Mouse (Mus musculus) forebrain, embryonic 13.5 days (tissue): Measurements from ENCODE around the gene Jmjd6. TPM values are rescaled to one million over a fixed set of nuclear protein-coding genes. Genes with fewer than 3 reads are reported as not detected.

Experiments used
- ATAC-seq: fragments of 200-750 bp; cut with Nextera tagmentation; 2 replicates; pipeline ENCODE4 v1.8.0; 2017
- H3K27ac ChIP-seq: fragments of 300-500 bp; sonication (generic); 2 replicates; pipeline ENCODE4 v1.5.1; 2015; ENCODE audit warnings: inconsistent platforms, mild to moderate bottlenecking, moderate library complexity
- H3K27me3 ChIP-seq: fragments of 300-500 bp; sonication (generic); 2 replicates; pipeline ENCODE4 v1.6.1; 2015; ENCODE audit warnings: mild to moderate bottlenecking, inconsistent platforms
- H3K36me3 ChIP-seq: fragments of 300-500 bp; sonication (generic); 2 replicates; pipeline ENCODE4 v1.6.1; 2015; ENCODE audit warnings: mild to moderate bottlenecking, inconsistent platforms; ENCODE audit not compliant: poor library complexity, severe bottlenecking
- H3K4me1 ChIP-seq: fragments of 300-500 bp; sonication (generic); 2 replicates; pipeline ENCODE4 v1.6.1; 2015; ENCODE audit warnings: inconsistent platforms
- H3K4me2 ChIP-seq: fragments of 300-500 bp; sonication (generic); 2 replicates; pipeline ENCODE4 v1.6.1; 2015; ENCODE audit warnings: inconsistent platforms, mild to moderate bottlenecking, moderate library complexity
- H3K4me3 ChIP-seq: fragments of 300-500 bp; sonication (generic); 2 replicates; pipeline ENCODE4 v1.5.1; 2015; ENCODE audit warnings: mild to moderate bottlenecking, inconsistent platforms
- H3K9ac ChIP-seq: fragments of 300-500 bp; sonication (generic); 2 replicates; pipeline ENCODE4 v1.6.1; 2015; ENCODE audit warnings: mild to moderate bottlenecking, inconsistent platforms
- H3K9me3 ChIP-seq: fragments of 300-500 bp; sonication (generic); replicated peaks from 2 replicates; pipeline ENCODE4 v1.6.1; 2016; ENCODE audit warnings: inconsistent platforms
- WGBS: fragments of 180-500 bp; shearing (Covaris S2); methylation state at CpG from one replicate; pipeline ENCODE4 v1.1.7; 2015; 5-methylcytosine and 5-hydroxymethylcytosine counted together
- polyA plus RNA-seq: library from polyadenylated mRNA; unstranded; fragments of >200 nt; fragmentation: Nextera tagmentation; extraction: Ambion mirVana; gene quantifications from 2 replicates; pipeline ENCODE4 v1.2.1, GENCODE M21; 2015

Jmjd6 gene
- 77.7 and 78.0 TPM in 2 replicates for polyA plus RNA-seq

DNA sequence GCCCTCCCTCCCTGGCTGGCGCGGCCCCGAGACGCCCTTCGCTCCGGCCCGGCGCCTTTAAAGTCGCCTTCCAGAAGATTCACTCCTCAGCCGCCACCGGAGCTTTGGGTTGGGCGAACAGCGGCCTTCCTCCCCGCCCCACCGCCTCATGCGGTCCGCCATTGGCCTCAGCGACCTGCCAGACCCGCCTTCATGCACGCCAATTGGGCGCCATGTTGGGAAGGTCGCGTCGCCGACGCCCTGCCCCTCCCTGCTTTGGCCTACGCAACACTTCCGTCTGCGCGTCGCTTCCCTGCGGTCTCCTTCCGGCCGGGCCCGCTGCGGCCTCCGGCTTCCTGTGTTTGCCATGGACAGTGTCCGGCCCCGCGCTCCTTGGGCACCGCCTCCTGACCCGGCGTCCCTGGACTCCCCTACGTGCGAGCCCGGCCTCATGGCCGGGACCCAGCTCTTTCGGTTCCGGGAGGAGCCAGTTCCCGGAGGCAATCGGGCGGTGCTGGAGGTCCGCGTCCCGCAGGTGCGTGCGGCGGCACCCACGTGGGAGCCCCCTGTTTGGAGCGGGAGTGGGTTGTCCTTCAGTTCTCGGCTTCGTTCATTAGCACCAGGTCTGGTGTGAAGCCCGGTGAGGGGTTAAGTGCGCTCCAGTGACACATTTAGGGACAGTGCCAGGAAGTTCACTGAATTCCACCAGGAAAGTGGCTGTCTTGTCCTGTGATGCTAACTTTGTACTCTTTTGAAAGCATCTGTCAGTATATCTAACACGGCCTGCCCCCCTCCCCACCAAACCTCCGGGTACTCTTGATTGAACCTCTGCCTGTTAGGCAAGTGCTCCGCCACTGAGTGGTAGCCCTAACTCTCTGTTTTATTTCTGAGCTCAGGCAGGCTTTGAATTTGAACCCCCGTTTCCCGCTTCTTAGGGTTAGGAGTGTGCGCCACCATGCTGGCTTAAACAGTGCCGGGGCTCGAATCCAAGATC, at the start of gene Jmjd6, which contains the start of gene Mettl23:
TSS of gene Jmjd6 (minus strand) at position 189 of the 973 bp plus-strand sequence.
TSS of gene Mettl23 (plus strand) at position 18 of the 973 bp plus-strand sequence.
- H3K4me1 ChIP-seq: peaks cover 46% of the 10 kb centered on the region
- H3K27me3 ChIP-seq: no peaks in the 10 kb centered on the region
- ATAC-seq: peak; percentile 96
- peak within 1 kb of the TSS; percentile 83 for H3K4me3 ChIP-seq
- peak within 1 kb of the TSS; percentile 89 for H3K9ac ChIP-seq
- peaks cover 42% of the 10 kb centered on the region for H3K36me3 ChIP-seq
- peak within 1 kb of the TSS; percentile 89 for H3K4me2 ChIP-seq
- peak within 1 kb of the TSS; percentile 98 for H3K27ac ChIP-seq
- WGBS: under 1% methylated on average over 72 of the region's 72 CpGs
- H3K9me3 ChIP-seq: no peaks in the 10 kb centered on the region

DNA sequence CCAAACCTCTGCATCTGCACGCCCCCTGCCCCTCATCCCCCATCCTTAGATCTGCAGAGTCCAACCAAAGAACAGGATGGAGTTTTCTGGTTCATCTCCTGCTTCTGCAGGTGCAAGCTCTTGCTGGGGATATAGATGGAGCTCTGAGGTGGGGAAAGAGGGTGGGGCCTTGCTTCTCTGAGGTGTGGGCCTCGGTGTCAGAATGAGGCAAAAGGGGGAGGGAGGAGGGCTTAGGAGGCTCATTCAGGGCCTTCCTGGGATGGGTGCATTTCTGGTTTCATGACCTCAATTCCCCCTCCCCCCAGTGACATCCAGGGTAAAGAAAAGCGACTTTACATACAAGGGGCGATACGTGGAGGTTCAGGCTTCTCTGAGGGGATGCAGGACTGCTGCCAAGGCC, 43.9 kb upstream of the Jmjd6 start:
- no peak overlapping the region for H3K4me2 ChIP-seq
- H3K27me3 ChIP-seq: peaks cover 6% of the 10 kb centered on the region; the same call in 1 of the 2 replicates
- no peak overlapping the region for H3K4me3 ChIP-seq
- H3K9me3 ChIP-seq: no peaks in the 10 kb centered on the region
- H3K27ac ChIP-seq: no peak overlapping the region
- H3K36me3 ChIP-seq: no peaks in the 10 kb centered on the region
- WGBS: 53% methylated on average over 5 of the region's 5 CpGs
- ATAC-seq: no peak
- H3K4me1 ChIP-seq: peaks cover 8% of the 10 kb centered on the region; the same call in 1 of the 2 replicates
- H3K9ac ChIP-seq: no peak overlapping the region

DNA sequence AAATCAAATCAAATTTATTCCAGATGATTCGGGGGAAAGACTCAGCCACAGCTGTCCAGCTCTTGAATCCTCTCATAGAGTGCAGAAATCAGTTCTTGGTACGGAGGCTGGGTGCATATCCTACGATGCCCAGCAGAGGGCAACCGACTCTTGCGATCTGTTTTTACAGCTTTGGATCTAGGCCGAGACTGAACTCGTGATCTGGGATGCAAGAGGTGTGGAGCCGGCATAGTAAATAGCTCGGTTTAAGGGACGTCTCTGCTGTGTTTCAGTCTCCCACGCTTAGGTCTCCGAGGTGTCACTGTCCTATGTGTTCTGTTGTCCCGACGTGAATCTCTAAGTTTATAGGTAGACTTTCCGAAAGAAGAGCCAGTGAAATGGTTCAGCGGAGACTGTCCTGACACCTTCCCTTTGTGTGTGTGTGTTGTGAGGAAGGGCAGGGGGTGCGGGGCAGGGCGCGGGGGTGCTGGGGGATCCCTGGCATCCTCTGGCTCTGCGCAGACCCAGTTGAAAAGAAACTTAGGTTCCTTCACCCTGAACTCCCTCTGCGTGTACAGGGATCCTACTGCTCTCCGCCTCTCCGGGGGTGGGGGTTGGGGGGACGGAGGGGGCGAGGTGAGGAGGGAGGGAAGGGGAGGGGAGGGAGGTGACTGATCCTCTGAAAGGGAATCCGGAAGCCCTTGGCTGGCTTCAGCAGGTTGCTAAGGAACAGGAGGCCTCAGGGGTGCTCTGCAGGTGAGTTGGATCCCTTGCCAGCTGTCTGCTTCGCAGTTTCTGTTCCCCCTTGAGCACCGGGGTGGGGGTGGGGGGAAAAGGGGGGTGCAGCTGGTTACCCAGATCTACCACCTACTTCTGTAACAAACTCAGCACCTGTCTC, 42.3 kb upstream of the Jmjd6 start:
- ATAC-seq: peak; percentile 61
- Histone ChIP-seq H3K4me3 (peak overlapping the region; percentile 11), H3K9me3 (no peaks in the 10 kb centered on the region), H3K9ac (0 out of 2 replicates have a peak overlapping the region, but pooled peaks have one; percentile 21), H3K4me1 (peaks cover 11% of the 10 kb centered on the region; the same call in 1 of the 2 replicates), H3K27me3 (peaks cover 6% of the 10 kb centered on the region; the same call in 1 of the 2 replicates), H3K27ac (no peak overlapping the region), H3K4me2 (peak overlapping the region; percentile 56), H3K36me3 (no peaks in the 10 kb centered on the region)
- 4% methylated on average over 28 of the region's 28 CpGs for WGBS

DNA sequence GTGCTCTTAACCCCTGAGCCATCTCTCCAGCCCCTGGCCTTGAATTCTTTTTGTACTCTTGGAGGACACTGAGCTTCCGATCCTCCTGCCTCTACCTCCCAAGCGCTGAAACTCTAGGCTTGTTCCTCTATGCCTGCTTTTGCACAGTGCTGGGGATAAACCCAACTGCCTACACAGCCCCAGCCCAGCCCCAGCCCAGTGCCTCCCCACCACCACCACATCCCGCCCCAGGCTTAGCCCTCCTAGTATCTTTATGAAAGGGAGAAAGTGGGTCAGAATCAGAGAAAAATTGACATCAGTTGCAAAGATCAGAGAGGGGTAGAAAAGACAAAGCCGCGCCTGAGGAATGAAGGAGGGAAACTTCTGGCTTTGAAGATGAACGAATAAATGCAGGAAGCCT, 40.8 kb upstream of the Jmjd6 start:
- no peak for ATAC-seq
- Histone ChIP-seq H3K4me2 (no peak overlapping the region), H3K4me1 (peaks cover 11% of the 10 kb centered on the region; the same call in 1 of the 2 replicates), H3K9me3 (no peaks in the 10 kb centered on the region), H3K27ac (no peak overlapping the region), H3K4me3 (no peak overlapping the region), H3K27me3 (peaks cover 6% of the 10 kb centered on the region; the same call in 1 of the 2 replicates), H3K9ac (no peak overlapping the region), H3K36me3 (no peaks in the 10 kb centered on the region)
- WGBS: 85% methylated on average over 6 of the region's 6 CpGs

DNA sequence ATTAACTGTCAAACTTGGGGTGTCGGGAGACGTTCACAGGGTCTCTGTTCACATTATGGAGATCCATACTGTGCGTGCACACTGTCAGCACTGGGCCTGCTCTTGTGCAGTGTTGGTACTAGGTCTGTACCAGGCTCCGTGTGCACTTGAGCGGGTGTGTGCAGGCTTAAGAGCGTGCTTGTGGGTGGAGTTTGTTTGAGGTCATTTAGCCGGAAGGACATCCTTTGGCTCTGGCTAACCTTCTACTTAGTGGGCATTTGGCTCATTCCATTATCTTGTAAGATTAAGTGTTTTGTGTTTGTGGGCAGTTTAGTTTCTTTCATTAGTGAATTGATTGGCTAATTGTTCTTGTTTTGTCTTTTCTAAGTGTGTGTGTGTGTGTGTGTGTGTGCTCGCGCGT, 39.2 kb upstream of the Jmjd6 start:
- Histone ChIP-seq H3K4me2 (no peak overlapping the region), H3K4me3 (no peak overlapping the region), H3K9ac (no peak overlapping the region), H3K4me1 (peaks cover 11% of the 10 kb centered on the region; the same call in 1 of the 2 replicates), H3K9me3 (no peaks in the 10 kb centered on the region), H3K27ac (no peak overlapping the region), H3K36me3 (no peaks in the 10 kb centered on the region), H3K27me3 (peaks cover 6% of the 10 kb centered on the region; the same call in 1 of the 2 replicates)
- WGBS: 78% methylated on average over 10 of the region's 10 CpGs
- no peak for ATAC-seq

DNA sequence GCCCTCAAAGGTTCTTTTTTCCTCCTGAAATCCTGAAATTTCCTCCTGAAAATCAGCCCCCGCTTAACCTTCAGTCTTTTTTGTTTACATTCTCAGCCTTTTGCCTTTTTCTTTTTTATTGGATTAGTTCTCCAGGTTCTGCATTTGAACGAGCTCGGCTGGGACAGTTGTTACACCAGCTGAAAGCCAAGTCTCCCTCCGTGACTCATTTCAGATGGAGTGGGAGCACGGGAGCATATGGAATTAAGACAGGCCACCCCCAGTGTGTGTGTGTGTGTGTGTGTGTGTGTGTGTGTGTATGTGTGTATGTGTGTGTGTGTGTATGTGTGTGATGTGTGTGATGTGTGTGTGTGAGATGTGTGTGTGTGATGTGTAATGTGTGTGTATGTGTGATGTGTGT, 38.2 kb upstream of the Jmjd6 start:
- Histone ChIP-seq H3K9me3 (no peaks in the 10 kb centered on the region), H3K4me1 (peaks cover 11% of the 10 kb centered on the region; the same call in 1 of the 2 replicates), H3K4me2 (no peak overlapping the region), H3K27me3 (no peaks in the 10 kb centered on the region; the same call in 1 of the 2 replicates), H3K9ac (no peak overlapping the region), H3K27ac (no peak overlapping the region), H3K4me3 (no peak overlapping the region), H3K36me3 (no peaks in the 10 kb centered on the region)
- ATAC-seq: no peak
- WGBS: 56% methylated on average over 5 of the region's 5 CpGs

DNA sequence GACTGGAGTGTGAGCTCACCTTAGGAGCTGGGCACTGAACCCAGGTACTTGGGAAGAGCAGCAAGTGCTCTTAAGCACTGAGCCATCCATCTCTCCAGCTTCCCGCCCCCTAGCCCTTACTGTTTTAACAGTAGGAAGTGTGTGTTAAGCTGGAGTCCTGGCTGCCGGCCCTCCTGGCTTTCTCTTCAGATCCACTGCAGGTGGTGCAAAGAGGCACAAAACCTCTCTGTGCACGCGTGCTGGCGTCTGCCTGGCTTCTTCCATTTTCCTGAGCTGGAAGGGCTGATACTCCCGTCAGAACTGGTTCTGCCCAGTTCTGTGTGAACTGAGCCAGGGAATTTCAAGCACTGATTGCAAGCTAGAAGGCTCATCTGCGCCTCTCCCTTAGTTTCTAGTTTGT, 37.6 kb upstream of the Jmjd6 start:
- no peak overlapping the region for H3K27ac ChIP-seq
- no peaks in the 10 kb centered on the region for H3K9me3 ChIP-seq
- H3K4me1 ChIP-seq: peaks cover 8% of the 10 kb centered on the region; the same call in 1 of the 2 replicates
- no peak overlapping the region for H3K4me2 ChIP-seq
- peaks cover 2% of the 10 kb centered on the region; the same call in 1 of the 2 replicates for H3K36me3 ChIP-seq
- H3K27me3 ChIP-seq: no peaks in the 10 kb centered on the region; the same call in 1 of the 2 replicates
- H3K4me3 ChIP-seq: no peak overlapping the region
- ATAC-seq: no peak
- WGBS: 54% methylated on average over 7 of the region's 7 CpGs
- 0 out of 2 replicates have a peak overlapping the region, but pooled peaks have one; percentile 8 for H3K9ac ChIP-seq

DNA sequence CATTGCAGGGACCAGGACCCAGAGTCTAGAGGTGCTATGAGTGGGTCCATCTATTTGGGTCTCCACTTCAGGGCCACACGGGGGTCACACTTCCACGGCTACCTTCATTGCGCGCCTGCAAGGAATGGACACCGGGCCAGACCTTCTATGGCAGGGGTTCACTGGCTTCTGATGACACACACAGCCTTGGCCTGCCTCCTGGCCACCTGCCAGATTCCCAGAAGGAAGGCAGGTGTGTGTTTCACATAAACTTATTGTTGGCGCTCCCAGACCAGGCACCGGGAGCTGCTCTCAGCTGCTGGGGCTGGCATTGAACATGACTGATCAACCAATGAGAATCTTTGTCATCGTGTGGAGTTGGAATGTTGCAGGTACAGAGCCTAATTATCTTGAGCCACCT, 35.2 kb upstream of the Jmjd6 start:
- no peak for ATAC-seq
- Histone ChIP-seq H3K9me3 (no peaks in the 10 kb centered on the region), H3K9ac (no peak overlapping the region), H3K27ac (no peak overlapping the region), H3K36me3 (peaks cover 24% of the 10 kb centered on the region), H3K4me3 (no peak overlapping the region), H3K27me3 (no peaks in the 10 kb centered on the region), H3K4me2 (no peak overlapping the region), H3K4me1 (0 out of 2 replicates have a peak, but pooled peaks cover 3% of the 10 kb centered on the region)
- WGBS: 90% methylated on average over 8 of the region's 8 CpGs

DNA sequence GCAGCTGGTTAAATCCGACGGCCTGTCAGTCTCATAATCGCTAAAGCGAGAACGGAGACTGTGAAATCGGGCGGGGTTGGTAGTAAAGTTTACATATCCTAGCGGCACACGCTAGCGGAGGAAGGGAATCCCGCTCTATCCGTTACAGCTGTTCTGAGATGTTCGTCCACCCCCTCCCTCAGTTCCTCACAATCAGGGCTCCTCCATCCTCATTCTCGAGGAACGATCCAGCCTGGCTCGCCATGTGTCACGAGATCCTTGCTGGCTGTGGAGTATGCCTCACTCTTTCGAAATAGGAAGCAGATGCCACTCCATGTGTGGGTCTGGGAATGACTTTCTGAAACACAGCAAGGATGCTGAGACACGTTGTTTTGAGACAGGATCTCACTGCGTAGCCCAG, 30.7 kb upstream of the Jmjd6 start:
- Histone ChIP-seq H3K4me3 (no peak overlapping the region), H3K9me3 (no peaks in the 10 kb centered on the region), H3K27ac (no peak overlapping the region), H3K9ac (no peak overlapping the region), H3K27me3 (no peaks in the 10 kb centered on the region), H3K4me2 (no peak overlapping the region), H3K36me3 (peaks cover 52% of the 10 kb centered on the region), H3K4me1 (no peaks in the 10 kb centered on the region)
- 91% methylated on average over 20 of the region's 20 CpGs for WGBS
- ATAC-seq: no peak

DNA sequence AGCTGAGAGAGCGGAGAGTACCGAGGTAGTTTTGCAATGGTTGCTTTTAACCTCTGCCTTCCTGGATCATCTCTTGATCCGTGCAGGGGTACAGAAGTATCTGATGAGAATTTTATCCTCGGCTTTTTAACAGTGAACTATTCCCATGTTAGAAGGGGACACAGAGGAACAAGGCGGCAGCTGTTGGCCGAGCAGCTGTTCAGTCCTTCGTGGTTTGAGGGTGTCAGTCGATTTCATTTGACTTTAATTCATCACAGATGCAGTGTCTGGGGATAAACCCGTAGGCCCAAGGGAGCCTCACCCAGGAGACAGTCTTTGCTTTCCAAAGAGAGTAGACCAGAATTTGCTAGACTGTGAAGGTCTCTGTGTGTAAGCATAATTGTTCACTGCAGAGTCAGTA, 28.3 kb upstream of the Jmjd6 start:
- H3K27me3 ChIP-seq: no peaks in the 10 kb centered on the region
- peaks cover 68% of the 10 kb centered on the region for H3K36me3 ChIP-seq
- WGBS: 93% methylated on average over 9 of the region's 9 CpGs
- H3K27ac ChIP-seq: no peak overlapping the region
- no peak overlapping the region for H3K4me2 ChIP-seq
- no peaks in the 10 kb centered on the region for H3K9me3 ChIP-seq
- ATAC-seq: no peak
- H3K9ac ChIP-seq: no peak overlapping the region
- no peaks in the 10 kb centered on the region for H3K4me1 ChIP-seq
- no peak overlapping the region for H3K4me3 ChIP-seq

DNA sequence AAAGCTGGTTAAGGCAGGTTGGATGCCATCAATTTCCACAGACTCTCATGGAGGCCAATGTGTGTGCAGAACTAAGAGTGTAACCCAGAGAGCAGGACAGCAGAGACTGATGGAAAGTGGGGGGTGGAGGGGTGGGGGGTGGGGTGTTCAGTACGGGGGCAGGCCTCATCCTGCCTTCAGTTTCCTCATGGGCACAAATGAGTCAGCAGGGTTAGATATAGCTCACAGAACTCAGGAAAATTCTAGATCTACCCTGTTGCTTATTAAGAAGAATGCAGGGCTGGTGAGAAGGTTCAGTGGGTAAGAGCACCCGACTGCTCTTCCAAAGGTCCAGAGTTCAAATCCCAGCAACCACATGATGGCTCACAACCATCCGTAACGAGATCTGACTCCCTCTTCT, 26.4 kb upstream of the Jmjd6 start:
- Histone ChIP-seq H3K4me3 (no peak overlapping the region), H3K36me3 (peaks cover 74% of the 10 kb centered on the region), H3K27ac (no peak overlapping the region), H3K27me3 (no peaks in the 10 kb centered on the region), H3K9me3 (no peaks in the 10 kb centered on the region), H3K9ac (no peak overlapping the region), H3K4me2 (no peak overlapping the region), H3K4me1 (no peaks in the 10 kb centered on the region)
- WGBS: 96% methylated on average over 4 of the region's 4 CpGs
- ATAC-seq: no peak
